Mouse (Mus musculus): ENCODE data around the gene Klrd1.
A peak's percentile ranks its signal among the peaks of the same experiment; 100 is the strongest.
"Not testable (repeated sequence)": the region's sequence is repeated elsewhere in the genome, so short reads cannot be mapped to it uniquely, and the experiment has no call there.

Gene Klrd1

GRCm38 (mm10) chr6:129591508-129591907, at the start of gene Klrd1:
Klrd1 (plus strand) TSS chr6:129591782.
- DNase-seq: no peak

DNA sequence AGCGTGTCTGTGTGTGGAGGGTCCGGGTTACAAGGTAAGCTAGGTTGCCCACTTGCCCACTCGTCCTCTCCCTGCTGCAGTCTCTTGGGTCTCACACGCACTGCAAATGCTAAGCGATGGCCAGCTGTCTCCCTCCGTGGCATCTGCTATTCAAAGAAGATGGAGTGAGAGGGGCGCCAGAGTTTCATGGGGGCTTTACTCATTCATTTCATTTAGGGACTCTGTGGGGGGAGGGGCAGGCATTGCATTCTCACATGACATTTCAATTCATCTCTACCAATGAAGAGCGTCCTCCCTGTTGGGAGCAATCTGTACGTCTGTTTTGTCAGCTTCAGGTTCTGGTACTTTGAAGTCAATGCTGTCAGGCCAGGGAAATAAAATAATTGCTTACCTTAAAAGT, 49.7 kb upstream of the Klrd1 start:
- no peak for DNase-seq

GRCm38 (mm10) chr6:129542540-129542939, 49.0 kb upstream of the Klrd1 start:
- no peak for DNase-seq

DNA sequence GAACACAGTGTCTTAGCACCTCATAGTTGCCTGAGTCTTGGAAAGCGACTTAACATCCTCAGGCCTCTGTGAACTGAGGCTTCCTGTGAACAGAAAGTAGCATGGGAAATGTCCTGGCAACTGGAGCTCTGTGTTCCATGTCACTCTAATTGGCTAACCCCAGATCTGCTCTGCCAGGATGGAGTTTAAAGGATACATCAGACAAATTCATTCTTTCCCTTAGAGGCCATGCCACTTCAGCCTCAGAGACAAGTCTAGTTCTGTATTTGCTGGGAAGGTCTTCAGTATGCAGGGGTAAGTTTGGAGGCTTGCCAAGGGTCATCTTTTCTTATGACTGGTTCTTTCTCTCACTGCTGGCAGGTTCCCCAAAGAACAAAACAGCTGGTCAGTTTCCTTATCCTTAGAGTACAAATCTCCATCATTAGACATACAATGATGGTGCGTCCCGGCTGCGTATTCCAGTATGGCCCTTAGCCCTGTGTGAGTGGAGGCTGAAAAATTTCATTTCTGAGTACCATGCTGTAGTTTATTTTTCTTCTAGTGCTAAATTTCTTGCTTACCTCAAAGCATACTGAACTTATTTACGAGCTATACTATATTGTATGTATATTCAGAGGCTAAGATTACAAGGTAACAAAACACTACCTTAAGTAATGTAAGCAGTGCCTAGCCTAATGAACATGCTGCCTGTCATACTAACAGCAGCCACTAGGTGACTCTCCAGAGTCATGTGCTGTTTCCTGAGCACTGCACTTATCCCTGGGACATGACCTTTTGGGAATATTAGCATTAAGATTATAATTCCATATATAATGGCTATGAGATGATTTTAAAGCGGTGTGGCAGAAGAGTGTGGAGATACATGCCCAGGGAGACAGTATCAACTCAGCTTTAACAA, 47.6 kb upstream of the Klrd1 start:
- peak in 1 of 2 experiments; percentile 59 for DNase-seq

DNA sequence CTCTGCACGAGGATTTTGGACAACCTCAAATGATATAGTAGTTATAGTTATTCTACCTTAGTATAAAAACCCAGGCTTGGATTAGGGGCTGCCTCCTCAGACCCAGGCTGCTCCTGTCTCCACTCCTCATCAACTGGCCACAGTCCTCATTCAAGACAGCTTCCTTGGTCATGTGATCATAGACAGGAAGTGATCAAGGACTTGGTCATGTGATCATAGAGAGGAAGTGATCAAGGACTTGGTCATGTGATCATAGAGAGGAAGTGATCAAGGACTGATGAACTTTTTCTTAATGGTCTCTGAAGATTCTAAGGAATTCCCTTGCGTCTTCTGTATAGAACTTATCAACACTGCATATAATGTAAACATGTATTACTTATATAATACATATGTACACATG, 44.3 kb upstream of the Klrd1 start:
- no peak for DNase-seq

- no peak for DNase-seq
Observed at GRCm38 (mm10) chr6:129548009-129548408, 43.6 kb upstream of the Klrd1 start.

GRCm38 (mm10) chr6:129557298-129558023, 34.1 kb upstream of the Klrd1 start:
- DNase-seq: no peak

DNA sequence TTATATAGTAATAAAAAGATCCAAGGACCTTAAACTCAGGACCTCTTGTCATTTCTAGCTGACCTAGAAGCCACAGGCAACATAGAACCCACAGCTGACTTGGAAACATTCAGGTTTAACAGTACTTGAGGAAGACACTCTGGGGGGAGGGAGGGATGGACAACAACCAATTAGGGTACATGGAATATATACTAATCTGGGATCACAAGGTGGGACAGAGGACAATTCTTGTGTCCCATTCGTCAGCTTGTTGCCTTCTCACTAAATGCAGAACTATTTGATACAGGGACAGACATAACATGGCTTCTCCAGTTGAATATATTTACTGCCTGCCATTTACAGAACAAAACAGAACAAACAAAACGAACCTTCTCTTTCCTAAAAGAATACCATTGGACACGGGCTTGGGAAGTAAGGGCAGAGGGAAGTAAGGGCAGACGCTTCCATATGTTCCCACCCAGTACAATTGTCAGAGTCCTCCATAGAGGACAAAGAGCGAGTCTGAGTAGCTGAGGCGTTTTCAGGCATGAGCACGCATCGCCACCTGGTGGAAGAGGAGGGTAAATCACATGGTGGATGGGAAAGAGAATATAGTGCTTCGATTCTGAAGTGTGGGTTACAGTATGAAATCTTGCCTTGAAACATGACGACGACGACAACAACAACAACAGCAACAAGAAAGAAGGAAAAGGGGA, 32.5 kb upstream of the Klrd1 start:
- DNase-seq: peak; percentile 21 to 72

DNA sequence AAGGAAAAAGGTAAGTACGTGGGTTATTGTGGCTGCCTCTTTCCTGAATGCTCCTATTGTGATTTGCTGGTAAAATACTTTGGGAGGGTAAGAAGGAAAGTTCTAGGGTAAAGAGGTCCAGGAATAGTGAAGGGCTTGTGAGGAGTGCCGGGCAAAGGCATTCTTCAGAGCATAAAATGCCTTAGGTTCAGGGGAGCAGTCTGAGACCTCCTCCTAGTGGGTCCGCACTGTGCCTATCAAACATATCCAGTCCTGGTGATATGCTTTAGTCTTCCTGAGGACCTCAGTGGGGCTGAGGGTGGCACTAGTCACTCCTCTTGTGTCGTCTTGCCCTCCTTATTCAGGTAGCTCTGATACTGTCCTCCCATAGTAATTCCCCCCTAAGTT, 31.9 kb upstream of the Klrd1 start:
- no peak for DNase-seq

GRCm38 (mm10) chr6:129565257-129565656, 26.3 kb upstream of the Klrd1 start:
- DNase-seq: no peak

DNA sequence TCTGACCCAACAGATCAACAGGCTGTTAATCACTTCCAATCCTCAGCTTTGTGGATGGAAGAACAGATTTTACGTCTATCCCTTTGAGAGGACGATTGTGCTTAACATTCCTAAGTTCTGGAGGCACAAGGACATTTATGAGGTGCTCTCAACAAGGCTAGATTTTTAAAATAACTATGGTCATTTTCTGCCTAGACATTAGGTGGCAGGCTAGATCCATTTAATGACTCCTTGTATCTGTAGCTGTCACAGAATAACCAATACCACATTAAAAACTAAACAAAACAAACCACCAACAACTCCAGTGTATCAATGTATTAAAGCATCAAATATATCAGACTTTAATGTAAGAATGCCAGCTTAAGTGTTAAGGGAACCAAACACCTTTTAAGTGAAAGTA, 16.3 kb upstream of the Klrd1 start:
- no peak for DNase-seq

DNA sequence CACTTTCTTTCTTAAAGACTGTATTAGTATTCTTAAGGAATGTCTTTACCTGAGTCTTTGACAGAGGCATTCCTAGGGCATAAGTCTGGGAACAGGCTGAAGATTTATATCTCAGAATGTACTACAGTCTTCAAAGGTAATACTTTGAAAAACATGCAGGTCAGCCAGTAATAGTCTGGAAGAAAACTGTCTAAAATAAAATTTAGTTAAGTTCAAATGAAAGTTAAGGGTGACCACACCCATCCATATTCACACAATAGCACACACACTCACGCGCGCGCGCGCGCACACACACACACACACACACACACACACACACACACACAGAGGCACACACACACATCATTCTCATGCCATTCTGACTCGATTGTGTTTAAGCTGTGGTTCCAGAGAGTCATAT, 14.0 kb upstream of the Klrd1 start, which contains the start of gene Klre1:
Klre1 (plus strand) TSS at position 301 of the 400 bp plus-strand sequence.
- DNase-seq: no peak

DNA sequence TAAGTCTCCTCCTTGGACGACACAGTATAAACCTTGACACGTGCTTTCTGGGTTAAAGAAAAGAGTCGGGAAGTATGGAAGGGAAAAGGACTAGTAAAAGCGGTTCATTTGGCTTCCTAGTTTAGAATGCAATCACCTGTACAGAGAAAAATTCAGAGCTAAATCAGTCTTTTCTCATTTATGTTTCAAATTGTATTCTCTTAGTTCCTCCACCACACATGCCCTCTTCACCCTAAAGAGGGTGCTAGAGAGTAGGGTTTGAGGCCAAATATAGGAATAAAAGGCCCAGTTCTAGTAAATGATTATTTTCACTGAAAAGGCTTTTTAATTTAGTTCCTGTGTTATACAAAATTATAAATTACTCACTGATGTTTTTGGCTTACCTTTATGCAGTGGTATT, 10.3 kb upstream of the Klrd1 start:
- no peak for DNase-seq

DNA sequence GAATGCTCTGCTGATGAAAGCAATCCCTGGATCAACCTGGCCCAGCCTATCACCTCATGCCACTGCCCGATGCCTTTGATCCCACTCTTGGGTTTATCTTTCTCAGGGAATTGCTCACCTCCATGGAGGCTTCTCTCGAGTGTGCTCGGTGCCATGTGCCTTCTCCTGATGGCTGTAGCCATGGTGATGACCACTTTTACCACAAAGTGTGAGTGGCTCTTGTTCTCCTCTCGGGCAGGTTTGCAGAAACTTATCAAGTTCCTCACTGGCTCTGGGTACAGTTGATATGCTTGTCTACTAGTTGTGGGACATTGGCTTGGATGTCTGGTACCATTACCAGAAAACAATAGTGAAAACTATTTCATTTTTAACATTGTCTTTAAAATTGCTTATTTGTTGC, 9.7 kb upstream of the Klrd1 start:
- no peak for DNase-seq

DNA sequence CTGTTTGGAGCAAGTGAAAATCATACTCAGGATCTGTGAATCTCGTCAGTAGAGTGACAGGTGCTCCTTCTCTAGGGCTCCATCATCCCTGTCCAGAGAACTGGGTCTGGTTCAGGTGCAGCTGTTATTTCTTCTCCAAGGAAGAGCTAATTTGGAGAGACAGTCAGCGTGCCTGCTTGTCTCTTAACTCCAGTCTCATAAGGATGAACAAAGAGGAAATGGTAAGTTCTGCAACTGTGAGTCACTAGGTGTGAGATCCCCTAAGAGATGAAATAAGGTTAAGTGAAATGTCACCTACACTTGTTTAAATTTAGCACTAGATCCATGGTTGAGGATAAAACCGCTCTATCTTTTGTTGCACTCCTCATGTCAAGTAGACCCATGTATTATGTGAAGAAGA, 8.6 kb upstream of the Klrd1 start:
- no peak for DNase-seq

- DNase-seq: no peak
Observed at GRCm38 (mm10) chr6:129608372-129608771, 16.8 kb downstream of the Klrd1 start.

GRCm38 (mm10) chr6:129623735-129624134, 32.2 kb downstream of the Klrd1 start, which contains the start of gene Klrk1:
Klrk1 (minus strand) TSS chr6:129623864.
- DNase-seq: no peak

DNA sequence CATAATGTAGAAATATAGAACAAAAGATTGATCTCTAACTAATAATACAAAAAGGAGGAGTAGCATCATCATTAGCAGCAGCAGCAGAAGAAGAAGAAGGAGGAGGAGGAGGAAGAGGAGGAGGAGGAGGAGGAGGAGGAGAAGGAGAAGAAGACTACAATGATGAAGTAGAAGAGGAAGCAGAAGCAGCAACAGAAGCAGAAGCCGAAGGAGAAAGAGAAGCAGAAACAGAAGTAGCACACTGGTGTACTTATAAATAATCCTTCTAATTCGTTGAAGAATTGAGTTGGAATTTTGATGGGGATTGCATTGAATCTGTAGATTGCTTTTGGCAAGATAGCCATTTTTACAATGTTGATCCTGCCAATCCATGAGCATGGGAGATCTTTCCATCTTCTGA, 39.5 kb downstream of the Klrd1 start:
- not testable (repeated sequence) for DNase-seq

GRCm38 (mm10) chr6:129643237-129643636, 51.7 kb downstream of the Klrd1 start, which contains the start of gene Klrc3:
Klrc3 (minus strand) TSS chr6:129643337.
- not testable (repeated sequence) for DNase-seq

- not testable (repeated sequence) for DNase-seq
Observed at GRCm38 (mm10) chr6:129644054-129644453, 52.5 kb downstream of the Klrd1 start.

Measured in spleen, adult 18-20 months (tissue).